Mouse (Mus musculus) kidney, adult 9 months (tissue): ENCODE results near the gene Olfr1375.
A peak's percentile ranks its signal among the peaks of the same experiment; 100 is the strongest.
"Not testable (repeated sequence)": the region's sequence is repeated elsewhere in the genome, so short reads cannot be mapped to it uniquely, and the experiment has no call there.

ENCODE experiments used
- DNase-seq: peaks from one replicate; pipeline ENCODE4 v3.0.0; 2022

The Olfr1375 gene

DNA sequence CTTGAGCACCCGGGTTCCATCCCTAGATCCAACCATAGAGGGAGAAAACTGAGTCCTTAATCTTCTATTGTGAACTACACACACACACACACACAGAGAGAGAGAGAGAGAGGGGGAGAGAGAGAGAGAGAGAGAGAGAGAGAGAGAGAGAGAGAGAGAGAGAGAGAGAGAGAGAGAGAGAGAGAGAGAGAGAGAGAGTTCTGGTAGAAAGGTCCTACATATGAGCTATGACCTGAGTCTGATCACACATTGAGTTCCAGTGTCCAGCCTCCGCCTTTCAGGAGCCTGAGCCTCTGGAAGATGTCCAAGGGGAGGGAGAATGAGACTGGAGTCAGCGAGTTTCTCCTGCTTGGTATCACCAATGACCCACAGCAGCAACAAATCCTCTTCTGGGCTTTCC lies at the start of gene Olfr1375:
Gene Olfr1375 (plus strand): TSS at position 301 of the 400 bp plus-strand sequence.
- peak; percentile 19 for DNase-seq

DNA sequence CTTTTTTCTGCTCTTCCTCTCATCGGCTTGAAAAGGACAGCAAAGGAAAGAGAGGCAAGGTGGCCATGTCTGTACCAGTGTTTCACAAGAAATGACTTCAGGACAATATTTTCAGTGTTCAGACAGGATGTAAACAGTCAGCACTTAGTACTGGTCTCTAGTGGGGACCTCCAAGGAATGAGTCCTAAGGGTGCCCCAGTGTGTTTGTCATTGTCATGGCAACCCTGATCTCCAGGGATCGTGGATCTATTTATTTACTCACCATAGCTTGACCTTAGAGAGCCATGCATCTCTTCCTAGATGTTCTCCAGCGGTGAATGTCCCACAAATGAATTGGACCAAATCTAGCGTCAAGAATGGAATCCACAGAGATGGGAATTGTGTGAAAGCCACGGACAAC lies 44.6 kb upstream of the Olfr1375 start, which contains the start of gene Olfr51:
Gene Olfr51 (plus strand): TSS at position 301 of the 400 bp plus-strand sequence.
- no peak for DNase-seq

DNA sequence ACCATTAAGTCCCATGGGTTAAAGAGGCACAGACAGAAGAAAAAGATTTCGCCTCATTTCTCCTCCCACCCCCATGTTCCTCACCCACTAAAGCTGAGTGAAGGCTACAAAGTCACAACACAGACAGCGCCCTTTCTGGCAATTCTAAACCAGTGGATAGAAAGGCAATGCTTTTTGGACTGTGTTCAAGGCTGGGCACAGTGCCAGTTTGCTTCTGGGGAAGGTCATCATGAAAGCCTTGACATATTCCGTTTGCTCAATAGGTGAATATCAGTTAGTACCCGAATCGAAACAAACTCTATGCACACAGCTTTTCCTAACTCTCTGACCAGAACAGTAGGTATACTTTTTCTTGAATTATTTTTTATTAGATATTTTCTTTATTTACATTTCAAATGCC lies 36.1 kb upstream of the Olfr1375 start:
- DNase-seq = peak; percentile 38

DNA sequence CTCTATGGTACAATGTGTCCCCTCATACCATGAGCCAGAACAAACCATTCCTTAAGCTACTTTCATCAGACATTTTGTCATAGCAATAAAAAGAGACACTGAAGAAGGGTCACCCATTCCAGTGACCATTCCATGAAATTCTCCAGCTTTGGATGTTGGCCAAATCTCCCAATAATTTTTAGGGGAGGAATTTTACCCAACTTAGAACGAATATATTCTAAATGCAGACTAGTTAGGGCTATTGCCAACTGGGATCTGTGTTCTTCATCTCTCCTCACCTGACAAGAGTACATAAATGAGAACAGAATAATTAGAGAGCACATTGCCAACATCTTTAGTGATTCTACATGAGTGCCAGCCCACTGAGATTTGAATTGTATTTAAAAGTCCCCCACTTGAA lies 34.0 kb upstream of the Olfr1375 start, which contains the start of gene Olfr54:
Gene Olfr54 (plus strand): TSS at position 301 of the 400 bp plus-strand sequence.
- no peak for DNase-seq

DNA sequence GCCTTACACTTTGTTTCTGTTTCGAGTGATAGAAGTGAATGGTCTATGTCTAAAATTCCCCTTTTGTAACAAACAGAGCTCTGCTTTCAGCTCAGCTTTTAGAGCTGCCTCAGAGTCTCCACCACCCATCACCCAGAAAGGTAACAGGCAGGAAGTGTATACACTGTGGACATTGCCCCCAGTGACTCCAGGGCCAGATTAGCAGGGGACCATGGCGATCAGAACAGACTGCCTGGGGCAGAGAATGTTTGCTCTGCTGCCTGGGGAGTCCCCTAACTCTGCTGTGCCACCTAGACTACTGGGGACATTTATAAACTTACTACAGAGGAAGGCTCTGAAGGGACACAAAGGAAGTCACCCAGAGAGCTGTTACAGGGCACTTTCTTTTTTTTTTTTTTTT lies 31.6 kb upstream of the Olfr1375 start:
- DNase-seq = no peak

DNA sequence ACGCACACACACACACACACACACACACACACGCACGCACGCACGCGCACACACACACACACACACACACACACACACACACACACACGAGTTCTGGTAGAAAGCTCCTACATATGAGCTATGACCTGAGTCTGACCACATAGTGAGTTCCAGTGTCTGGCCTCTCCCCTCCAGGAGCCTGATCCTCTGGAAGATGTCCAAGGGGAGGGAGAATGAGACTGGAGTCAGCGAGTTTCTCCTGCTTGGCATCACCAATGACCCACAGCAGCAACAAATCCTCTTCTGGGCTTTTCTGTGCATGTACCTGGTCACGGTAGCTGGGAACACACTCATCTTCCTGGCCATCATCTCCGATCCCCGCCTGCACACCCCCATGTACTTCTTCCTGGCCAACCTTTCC lies 21.1 kb upstream of the Olfr1375 start:
- DNase-seq = peak; percentile 28

DNA sequence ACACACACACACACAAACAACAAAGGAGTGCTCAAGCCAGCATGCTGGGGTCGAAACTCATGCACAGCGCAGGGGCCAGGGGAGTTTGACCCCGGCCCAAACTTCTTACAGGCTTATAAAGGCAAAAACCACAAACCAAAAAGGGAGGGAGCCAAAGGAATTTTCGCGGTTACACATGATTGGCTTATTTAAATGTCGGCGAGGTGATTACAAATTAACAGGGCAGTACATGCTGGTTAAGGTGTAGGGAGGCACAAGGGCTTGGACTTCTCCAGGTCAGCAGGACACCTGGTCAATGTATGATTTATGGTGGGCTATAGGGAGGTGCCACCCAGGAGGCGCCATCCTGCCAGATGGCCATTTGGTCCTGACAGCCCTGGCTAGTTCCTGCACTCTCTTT lies 18.5 kb upstream of the Olfr1375 start:
- DNase-seq = peak; percentile 58

DNA sequence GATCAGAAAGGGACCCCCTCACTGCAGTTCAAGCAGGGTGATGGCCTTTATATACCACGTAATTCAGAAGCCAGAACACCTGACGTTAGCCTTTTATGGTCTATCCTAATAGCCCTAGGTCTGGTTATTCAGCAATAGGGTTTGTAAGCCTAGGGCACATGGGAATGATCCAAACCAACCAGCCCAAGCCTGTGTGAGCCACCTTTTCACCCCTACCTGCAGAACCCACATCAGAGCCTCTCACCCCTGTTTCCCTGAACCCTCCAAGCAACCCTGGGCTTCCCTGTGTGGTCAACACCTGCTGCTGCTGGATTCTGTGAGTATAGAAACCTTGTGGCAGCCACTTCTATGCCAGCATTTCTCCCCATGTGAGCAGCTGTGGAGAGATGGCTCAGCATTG lies 17.7 kb upstream of the Olfr1375 start:
- peak; percentile 30 for DNase-seq

DNA sequence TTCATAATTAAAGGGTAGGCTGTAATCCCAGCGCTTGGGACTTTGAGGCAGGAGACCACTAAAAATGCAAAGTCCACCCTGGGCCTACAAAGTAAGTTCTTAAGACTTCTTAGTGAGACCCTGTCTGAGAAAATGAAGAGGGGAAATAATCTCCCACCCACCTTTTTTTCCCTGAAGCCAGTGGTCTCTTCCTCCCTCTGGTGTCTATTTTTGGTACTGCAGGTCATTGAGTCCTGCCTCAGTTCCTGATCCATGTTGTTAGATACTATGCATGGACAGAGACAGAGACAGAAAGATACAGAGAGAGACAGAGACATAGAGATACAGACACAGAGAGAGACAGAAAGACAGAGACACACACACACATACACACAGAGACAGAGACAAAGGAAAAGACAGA lies 15.1 kb upstream of the Olfr1375 start:
- DNase-seq = peak; percentile 37

DNA sequence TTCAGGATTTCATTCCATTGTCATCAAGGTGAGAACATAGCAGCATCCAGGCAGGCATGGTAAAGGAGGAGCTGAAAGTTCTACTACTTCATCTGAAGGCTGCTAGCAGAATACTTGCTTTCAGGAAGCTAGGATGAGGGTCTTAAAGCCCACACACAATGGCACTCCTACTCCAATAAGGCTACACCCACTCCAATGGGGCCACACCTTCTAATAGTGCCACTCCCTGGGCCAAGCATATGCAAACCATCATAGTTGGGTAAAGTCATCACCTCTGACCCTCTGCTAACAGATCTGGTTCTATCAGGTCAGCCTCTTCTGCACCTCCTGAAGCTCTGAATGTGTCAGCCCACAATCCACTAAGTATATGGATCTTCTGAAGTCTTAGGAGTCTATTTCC lies 13.8 kb upstream of the Olfr1375 start:
- DNase-seq = not testable (repeated sequence)

DNA sequence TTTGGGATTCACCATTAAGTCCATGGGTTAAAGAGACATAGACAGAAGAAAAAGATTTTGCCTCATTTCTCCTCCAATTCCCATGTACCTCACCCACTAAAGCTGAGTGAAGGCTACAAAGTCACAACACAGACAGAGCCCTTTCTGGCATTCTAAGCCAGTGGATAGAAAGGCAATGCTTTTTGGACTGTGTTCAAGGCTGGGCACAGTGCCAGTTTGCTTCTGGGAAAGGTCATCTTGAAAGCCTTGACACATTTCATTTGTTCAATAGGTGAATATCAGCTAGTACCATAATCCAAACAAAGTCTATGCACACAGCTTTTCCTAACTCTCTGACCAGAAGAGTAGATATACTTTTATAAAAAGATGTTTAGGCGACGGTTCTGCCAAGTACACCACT lies 12.0 kb upstream of the Olfr1375 start:
- DNase-seq = peak; percentile 48

DNA sequence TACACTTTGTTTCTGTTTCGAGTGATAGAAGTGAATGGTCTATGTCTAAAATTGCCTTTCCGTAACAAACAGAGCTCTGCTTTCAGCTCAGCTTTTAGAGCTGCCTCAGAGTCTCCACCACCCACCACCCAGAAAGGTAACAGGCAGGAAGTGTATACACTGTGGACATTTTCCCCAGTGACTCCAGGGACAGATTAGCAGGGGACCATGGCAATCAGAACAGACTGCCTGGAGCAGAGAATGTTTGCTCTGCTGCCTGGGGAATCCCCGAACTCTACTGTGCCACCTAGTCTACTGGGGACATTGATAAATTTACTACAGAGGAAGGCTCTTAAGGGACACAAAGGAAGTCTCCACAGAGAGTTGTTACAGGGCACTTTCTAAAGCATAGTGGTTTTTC lies 3.1 kb upstream of the Olfr1375 start:
- not testable (repeated sequence) for DNase-seq

DNA sequence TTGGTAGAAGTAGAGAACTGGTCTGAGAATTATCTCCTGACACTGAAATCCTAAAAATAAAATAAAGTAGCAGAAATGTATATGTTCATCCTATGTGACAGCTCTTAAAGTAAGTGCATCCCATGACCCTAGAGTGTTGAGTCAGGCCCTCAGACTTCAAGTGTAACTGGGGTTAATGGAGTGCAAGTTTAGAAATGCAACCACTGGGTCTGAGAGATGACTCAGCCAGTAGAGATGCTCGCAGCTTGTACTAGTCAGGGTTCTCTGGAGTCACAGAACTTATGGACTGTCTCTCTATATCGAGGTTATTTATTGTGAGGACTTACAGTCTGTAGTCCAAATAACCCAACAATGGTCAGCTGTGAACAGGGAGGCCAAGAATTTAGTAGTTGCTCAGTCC lies 3.8 kb downstream of the Olfr1375 start:
- no peak for DNase-seq

DNA sequence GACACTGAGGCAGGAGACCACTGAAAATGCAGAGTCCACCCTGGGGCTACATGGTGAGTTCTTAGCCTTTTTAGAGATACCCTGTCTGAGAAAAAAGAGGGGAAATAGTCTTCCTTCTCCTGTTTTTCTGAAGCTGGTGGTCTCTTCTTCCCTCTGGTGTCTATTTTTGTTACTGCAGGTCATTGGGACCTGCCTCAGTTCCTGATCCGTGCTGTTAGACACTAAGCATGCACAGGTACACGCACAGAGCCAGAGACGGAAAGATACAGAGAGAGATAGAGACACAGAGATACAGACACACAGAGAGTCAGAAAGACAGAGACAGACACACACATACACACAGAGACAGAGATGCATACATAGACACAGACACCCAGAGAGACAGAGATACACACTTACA lies 5.3 kb downstream of the Olfr1375 start:
- peak; percentile 10 for DNase-seq

DNA sequence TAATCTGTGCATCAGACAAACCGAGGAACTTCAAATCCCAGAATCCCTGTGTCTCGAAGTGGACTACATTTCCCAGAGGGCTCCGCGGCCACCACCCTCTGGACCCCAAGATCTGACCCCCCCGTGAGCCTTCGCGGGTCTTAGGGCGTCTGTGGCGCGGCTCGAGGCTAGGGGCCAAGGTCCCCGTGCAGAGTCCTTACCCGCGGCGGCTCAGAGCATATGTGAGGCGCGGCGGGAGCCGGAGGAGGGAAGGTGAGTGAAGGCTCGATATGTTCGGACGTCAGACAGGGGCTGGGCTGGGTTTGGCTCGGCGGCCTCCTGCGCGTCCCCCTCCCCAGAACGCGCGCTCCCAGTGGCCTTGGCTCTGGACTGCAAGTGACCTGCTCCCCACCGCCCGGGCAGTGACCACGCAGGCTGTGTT lies 11.3 kb downstream of the Olfr1375 start, which contains the start of gene Zfp354a:
Gene Zfp354a (plus strand): TSS at position 107 of the 421 bp plus-strand sequence.
- DNase-seq = peak; percentile 81

DNA sequence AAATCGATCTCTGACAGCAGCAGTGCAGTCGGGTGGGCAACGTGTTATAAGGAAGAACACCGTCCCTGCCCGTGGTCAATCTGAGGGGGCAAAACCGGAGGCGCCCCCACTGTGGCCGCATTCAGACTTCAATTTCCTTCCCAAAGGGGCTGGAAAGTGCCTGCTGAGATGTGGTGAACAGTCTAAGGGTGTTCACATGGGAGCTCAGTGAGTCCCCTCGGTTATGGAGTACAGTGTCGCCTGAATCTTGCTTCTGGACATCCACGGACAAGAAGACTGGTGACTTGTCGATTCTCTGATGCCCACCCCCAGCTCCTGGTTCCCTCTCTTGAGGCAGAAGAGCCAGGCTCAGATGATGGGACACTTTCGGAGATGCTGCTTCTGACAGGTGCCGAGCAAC lies 11.7 kb downstream of the Olfr1375 start:
- DNase-seq = peak; percentile 6

DNA sequence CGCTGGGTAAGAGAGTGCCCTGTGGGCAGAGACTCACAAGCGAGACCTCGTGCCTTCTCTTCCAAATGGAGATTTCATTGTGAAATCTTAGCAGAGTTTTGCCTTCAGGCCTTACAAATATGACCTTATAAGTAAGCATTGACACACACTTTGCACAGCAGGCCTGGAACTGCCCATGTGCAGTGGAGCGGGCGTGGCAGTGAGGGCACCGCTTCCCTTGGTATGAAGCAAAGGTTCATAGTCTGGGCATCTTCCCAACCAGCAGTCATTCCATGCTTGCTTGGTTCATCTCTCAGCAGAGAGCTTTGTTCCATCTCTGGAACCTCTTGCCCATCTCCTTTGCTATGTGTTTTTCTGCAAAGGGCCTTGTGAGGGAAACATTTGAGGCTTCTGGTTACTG lies 13.1 kb downstream of the Olfr1375 start:
- peak; percentile 86 for DNase-seq

DNA sequence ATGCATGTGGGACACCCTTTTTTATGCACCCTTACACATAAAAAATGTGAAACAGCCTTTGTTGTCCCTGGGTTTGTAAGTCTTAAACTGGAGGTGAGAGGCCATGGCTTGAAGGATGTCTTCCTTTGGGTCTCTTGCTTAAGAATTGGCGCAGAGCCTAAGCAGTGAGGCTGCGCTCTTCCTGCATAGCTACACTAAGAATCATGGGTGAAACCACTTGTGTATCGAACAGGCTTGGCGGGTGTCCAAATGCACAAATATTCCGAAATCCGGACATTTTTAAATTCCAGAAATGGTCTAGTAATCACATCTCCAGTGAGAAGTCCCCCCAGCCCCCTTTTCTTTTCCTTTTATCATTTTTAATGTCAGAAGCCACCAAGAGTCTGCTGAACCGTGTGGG lies 15.4 kb downstream of the Olfr1375 start:
- no peak for DNase-seq

DNA sequence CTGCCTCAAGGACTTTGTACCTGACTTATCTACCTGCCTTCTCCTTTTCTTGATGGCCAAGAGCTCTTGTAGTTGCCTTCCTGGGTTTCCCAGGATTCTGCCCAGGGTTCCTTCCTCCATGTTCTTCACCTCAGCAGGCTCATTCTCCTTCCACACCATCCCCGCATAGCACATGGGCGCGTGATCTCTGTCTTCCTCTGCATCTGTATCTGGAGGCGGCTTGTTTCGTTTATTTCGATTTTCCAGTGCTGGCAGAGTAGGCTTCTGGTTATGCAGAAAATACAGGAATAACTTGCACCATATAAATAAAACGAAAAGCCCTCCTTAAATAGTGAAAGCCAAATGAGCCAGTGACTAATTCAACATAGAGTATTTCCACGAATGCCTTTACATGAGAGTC lies 15.9 kb downstream of the Olfr1375 start:
- DNase-seq = no peak

DNA sequence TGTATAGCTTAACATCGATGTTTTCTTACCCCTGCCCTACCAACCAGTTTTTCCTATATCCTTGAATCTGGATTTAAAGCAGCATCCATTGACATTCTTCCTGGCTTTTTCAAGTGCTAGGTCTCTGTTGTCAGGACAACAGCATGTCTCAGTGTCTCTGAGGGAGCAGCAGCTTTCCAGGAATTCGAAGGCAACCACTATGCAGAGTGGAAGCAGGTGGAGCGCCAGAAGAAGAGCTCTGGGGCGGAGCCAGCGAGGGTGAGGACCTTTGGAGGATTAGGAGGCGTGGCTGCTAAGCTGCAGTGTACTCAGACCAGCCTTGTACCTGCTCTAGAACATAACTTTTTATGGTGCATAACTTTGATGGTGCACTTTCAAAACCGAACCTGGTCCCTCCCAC lies 36.6 kb downstream of the Olfr1375 start:
- DNase-seq = peak; percentile 12

DNA sequence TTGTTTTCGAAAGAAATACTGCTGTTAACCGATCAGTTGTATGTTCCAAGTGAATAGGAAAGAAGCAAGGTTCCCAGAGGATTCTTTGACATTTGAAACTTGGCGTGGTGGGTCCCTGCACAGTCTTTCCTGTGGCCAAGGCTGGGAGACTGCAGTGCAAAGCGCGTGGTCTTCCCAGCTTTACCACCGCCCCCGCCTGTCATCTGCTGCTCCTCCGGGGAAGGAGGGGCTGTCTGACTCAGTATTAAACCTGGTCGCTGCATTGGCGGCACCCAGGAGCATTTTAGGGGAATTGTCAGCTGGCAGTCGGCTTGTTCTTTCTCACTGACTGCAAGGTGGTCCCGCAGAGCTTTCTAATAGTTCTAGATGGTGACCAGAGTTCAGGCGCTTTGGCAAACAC lies 37.4 kb downstream of the Olfr1375 start:
- no peak for DNase-seq
